Mouse (Mus musculus): ENCODE measurements around the gene Lrrc71. TPM values are rescaled to one million over a fixed set of nuclear protein-coding genes. Genes with fewer than 3 reads are reported as not detected.

The Lrrc71 gene
- polyA plus RNA-seq, 1 experiment from 2014 or later: 0.80 TPM

- H3K4me2 ChIP-seq (ENCODE audit: low read length): peak overlapping the region; percentile 53
- H3K27ac ChIP-seq (ENCODE audit: low read depth, low read length): no peak overlapping the region
- 54% methylated on average over 20 of the region's 20 CpGs for WGBS
- H3K4me3 ChIP-seq (ENCODE audit: low read length): peak overlapping the region; percentile 35
- peaks cover 3% of the 10 kb centered on the region for H3K4me1 ChIP-seq (ENCODE audit: control insufficient read depth, insufficient read depth, low read depth, low read length)
- peak overlapping the region; percentile 45 for H3K9ac ChIP-seq (ENCODE audit: low read depth, low read length)
- H3K36me3 ChIP-seq (ENCODE audit: control insufficient read depth, insufficient read depth, low read length): no peaks in the 10 kb centered on the region
- H3K9me3 ChIP-seq (ENCODE audit: control insufficient read depth, low read length): no peaks in the 10 kb centered on the region
- peak; percentile 37 for ATAC-seq
- peaks cover 5% of the 10 kb centered on the region; the same call in 1 of the 2 replicates for H3K27me3 ChIP-seq (replicated peaks; ENCODE audit: control insufficient read depth, insufficient read depth, low read length)
These were observed 8.1 kb upstream of the Lrrc71 start for GRCm38 (mm10) chr3:87756488-87756887.

GRCm38 (mm10) chr3:87755964-87756363 is 7.5 kb upstream of the Lrrc71 start:
- no peaks in the 10 kb centered on the region for H3K9me3 ChIP-seq (ENCODE audit: control insufficient read depth, low read length)
- peak; percentile 89 for ATAC-seq
- H3K4me3 ChIP-seq (ENCODE audit: low read length): peak overlapping the region; percentile 35
- H3K4me2 ChIP-seq (ENCODE audit: low read length): peak overlapping the region; percentile 53
- H3K36me3 ChIP-seq (ENCODE audit: control insufficient read depth, insufficient read depth, low read length): no peaks in the 10 kb centered on the region
- H3K4me1 ChIP-seq (ENCODE audit: control insufficient read depth, insufficient read depth, low read depth, low read length): peaks cover 3% of the 10 kb centered on the region
- H3K27ac ChIP-seq (ENCODE audit: low read depth, low read length): no peak overlapping the region
- peak overlapping the region; percentile 45 for H3K9ac ChIP-seq (ENCODE audit: low read depth, low read length)
- H3K27me3 ChIP-seq (replicated peaks; ENCODE audit: control insufficient read depth, insufficient read depth, low read length): peaks cover 5% of the 10 kb centered on the region; the same call in 1 of the 2 replicates
- WGBS: 3% methylated on average over 24 of the region's 24 CpGs

GRCm38 (mm10) chr3:87753829-87754228 is 5.4 kb upstream of the Lrrc71 start:
- Histone ChIP-seq H3K27me3 (replicated peaks; ENCODE audit: control insufficient read depth, insufficient read depth, low read length) (peaks cover 5% of the 10 kb centered on the region; the same call in 1 of the 2 replicates), H3K27ac (ENCODE audit: low read depth, low read length) (no peak overlapping the region), H3K36me3 (ENCODE audit: control insufficient read depth, insufficient read depth, low read length) (no peaks in the 10 kb centered on the region), H3K9ac (ENCODE audit: low read depth, low read length) (no peak overlapping the region), H3K4me2 (ENCODE audit: low read length) (no peak overlapping the region), H3K4me3 (ENCODE audit: low read length) (no peak overlapping the region), H3K4me1 (ENCODE audit: control insufficient read depth, insufficient read depth, low read depth, low read length) (peaks cover 3% of the 10 kb centered on the region), H3K9me3 (ENCODE audit: control insufficient read depth, low read length) (no peaks in the 10 kb centered on the region)
- WGBS: 80% methylated on average over 13 of the region's 13 CpGs
- no peak for ATAC-seq

DNA sequence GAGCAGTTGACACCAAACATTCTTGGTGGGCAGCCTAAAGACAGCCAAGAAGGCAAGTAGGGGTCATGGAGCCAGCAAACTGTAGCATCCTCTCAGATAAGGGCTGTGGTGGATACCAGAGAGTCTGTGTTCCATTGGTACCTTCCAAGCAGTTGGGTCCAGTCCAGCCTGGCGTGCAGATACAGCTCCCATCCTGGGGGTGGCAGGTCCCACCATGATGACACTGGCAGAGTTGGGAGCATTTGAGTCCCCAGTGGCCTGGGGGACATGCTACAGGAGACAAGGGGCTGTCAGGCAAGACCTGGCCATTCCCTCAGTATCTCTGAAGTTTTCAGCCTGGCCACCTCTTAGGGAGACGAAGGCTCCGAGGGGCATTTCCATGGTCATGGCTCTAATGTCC is 4.1 kb upstream of the Lrrc71 start:
- Histone ChIP-seq H3K9me3 (ENCODE audit: control insufficient read depth, low read length) (no peaks in the 10 kb centered on the region), H3K4me3 (ENCODE audit: low read length) (no peak overlapping the region), H3K27ac (ENCODE audit: low read depth, low read length) (no peak overlapping the region), H3K9ac (ENCODE audit: low read depth, low read length) (no peak overlapping the region), H3K36me3 (ENCODE audit: control insufficient read depth, insufficient read depth, low read length) (no peaks in the 10 kb centered on the region), H3K27me3 (replicated peaks; ENCODE audit: control insufficient read depth, insufficient read depth, low read length) (peaks cover 5% of the 10 kb centered on the region; the same call in 1 of the 2 replicates), H3K4me1 (ENCODE audit: control insufficient read depth, insufficient read depth, low read depth, low read length) (peaks cover 3% of the 10 kb centered on the region), H3K4me2 (ENCODE audit: low read length) (no peak overlapping the region)
- 82% methylated on average over 3 of the region's 3 CpGs for WGBS
- ATAC-seq: no peak

DNA sequence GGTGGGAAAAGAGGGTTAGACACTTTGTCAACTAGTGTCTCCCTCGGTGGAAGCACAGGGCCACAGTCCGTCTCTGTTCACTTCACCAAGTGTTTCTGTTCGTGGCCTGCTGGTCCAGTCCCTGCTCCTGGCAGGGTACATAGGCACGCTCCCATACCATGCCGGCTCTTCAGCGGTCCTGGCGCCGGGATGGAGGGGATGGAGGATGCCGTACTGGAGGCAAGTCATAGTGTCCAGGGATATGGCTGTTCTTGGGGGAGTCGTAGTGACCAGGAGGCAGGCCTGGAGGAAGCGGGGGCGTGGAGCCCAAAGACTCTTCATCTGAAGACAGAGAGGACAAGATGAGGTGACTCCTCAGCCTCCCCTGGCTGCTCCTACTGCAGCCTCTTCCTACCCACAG is 1.6 kb upstream of the Lrrc71 start:
- 88% methylated on average over 12 of the region's 12 CpGs for WGBS
- H3K4me1 ChIP-seq (ENCODE audit: control insufficient read depth, insufficient read depth, low read depth, low read length): peaks cover 2% of the 10 kb centered on the region
- no peak overlapping the region for H3K4me3 ChIP-seq (ENCODE audit: low read length)
- no peak for ATAC-seq
- H3K9me3 ChIP-seq (ENCODE audit: control insufficient read depth, low read length): no peaks in the 10 kb centered on the region
- no peak overlapping the region for H3K4me2 ChIP-seq (ENCODE audit: low read length)
- H3K27ac ChIP-seq (ENCODE audit: low read depth, low read length): no peak overlapping the region
- no peaks in the 10 kb centered on the region for H3K36me3 ChIP-seq (ENCODE audit: control insufficient read depth, insufficient read depth, low read length)
- 0 out of 2 replicates have a peak, but pooled peaks cover under 1% of the 10 kb centered on the region for H3K27me3 ChIP-seq (replicated peaks; ENCODE audit: control insufficient read depth, insufficient read depth, low read length)
- H3K9ac ChIP-seq (ENCODE audit: low read depth, low read length): no peak overlapping the region

DNA sequence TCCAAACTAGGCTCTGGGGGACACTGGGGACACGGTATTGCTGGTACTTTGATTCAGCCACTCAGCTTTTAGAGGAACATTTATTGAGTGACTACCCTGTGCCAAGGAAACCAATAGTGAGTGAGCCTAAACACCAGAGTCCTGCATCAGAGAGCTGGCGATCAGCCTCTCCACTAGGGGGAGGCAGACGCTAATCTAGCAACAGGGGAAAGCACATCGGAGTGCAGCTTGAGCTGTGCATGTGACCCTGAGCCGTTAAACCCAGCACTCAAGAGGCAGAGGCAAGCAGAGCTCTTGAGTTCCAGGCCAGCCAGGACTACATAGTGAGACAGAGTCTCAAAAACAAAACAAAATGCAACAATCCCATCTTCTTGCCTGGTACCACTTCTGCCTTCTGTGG is 611 bp upstream of the Lrrc71 start:
- no peaks in the 10 kb centered on the region for H3K9me3 ChIP-seq (ENCODE audit: control insufficient read depth, low read length)

DNA sequence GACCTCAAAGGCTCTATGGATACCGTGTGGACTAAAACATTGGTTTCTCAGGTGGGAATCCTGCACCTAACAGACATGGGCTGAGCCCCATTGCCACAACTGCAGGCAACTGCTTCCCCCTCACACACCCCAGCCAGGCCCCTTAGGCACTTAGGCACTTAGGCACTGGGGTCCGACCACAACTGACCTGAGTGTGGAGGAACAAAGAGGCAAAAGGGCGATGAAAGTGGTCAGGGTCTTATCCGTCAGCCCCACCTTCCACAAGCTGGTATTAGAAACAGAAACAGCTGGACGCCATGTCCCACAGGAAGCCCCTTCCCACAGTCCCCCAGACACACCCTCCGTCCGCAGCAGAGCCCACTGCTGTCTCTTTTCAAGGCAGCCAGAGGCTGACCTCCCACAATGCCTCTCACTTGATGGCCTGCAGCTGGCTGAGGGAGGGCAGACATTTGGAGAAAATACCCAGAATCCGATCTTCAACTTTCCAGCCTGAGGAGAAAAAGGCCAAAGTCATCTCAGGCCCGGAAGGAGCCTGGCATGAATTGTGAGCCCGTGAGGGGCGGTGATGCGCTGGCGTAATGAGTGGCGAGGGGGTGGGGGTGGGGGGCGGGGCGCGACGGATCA is 3.3 kb downstream of the Lrrc71 start:
- Histone ChIP-seq H3K27ac (ENCODE audit: low read depth, low read length) (no peak overlapping the region), H3K36me3 (ENCODE audit: control insufficient read depth, insufficient read depth, low read length) (no peaks in the 10 kb centered on the region), H3K9ac (ENCODE audit: low read depth, low read length) (peak overlapping the region; percentile 30), H3K4me3 (ENCODE audit: low read length) (no peak overlapping the region), H3K9me3 (ENCODE audit: control insufficient read depth, low read length) (no peaks in the 10 kb centered on the region), H3K27me3 (replicated peaks; ENCODE audit: control insufficient read depth, insufficient read depth, low read length) (no peaks in the 10 kb centered on the region), H3K4me2 (ENCODE audit: low read length) (peak overlapping the region; percentile 42), H3K4me1 (ENCODE audit: control insufficient read depth, insufficient read depth, low read depth, low read length) (peaks cover 2% of the 10 kb centered on the region)
- no peak for ATAC-seq
- WGBS: 36% methylated on average over 18 of the region's 18 CpGs

More for the DNA sequence above, 611 bp upstream of the Lrrc71 start:
- Histone ChIP-seq H3K4me1 (ENCODE audit: control insufficient read depth, insufficient read depth, low read depth, low read length) (peaks cover 2% of the 10 kb centered on the region), H3K27ac (ENCODE audit: low read depth, low read length) (no peak overlapping the region), H3K36me3 (ENCODE audit: control insufficient read depth, insufficient read depth, low read length) (no peaks in the 10 kb centered on the region), H3K4me3 (ENCODE audit: low read length) (no peak overlapping the region), H3K4me2 (ENCODE audit: low read length) (no peak overlapping the region), H3K9ac (ENCODE audit: low read depth, low read length) (no peak overlapping the region), H3K27me3 (replicated peaks; ENCODE audit: control insufficient read depth, insufficient read depth, low read length) (no peaks in the 10 kb centered on the region)
- WGBS: 15% methylated on average over 5 of the region's 5 CpGs
- no peak for ATAC-seq

GRCm38 (mm10) chr3:87743927-87744326 is 4.5 kb downstream of the Lrrc71 start:
- H3K4me3 ChIP-seq (ENCODE audit: low read length): no peak overlapping the region
- no peak overlapping the region for H3K27ac ChIP-seq (ENCODE audit: low read depth, low read length)
- no peak overlapping the region for H3K9ac ChIP-seq (ENCODE audit: low read depth, low read length)
- H3K27me3 ChIP-seq (replicated peaks; ENCODE audit: control insufficient read depth, insufficient read depth, low read length): no peaks in the 10 kb centered on the region
- WGBS: 85% methylated on average over 4 of the region's 4 CpGs
- H3K36me3 ChIP-seq (ENCODE audit: control insufficient read depth, insufficient read depth, low read length): no peaks in the 10 kb centered on the region
- no peaks in the 10 kb centered on the region for H3K9me3 ChIP-seq (ENCODE audit: control insufficient read depth, low read length)
- H3K4me2 ChIP-seq (ENCODE audit: low read length): no peak overlapping the region
- ATAC-seq: no peak
- peaks cover 2% of the 10 kb centered on the region for H3K4me1 ChIP-seq (ENCODE audit: control insufficient read depth, insufficient read depth, low read depth, low read length)

DNA sequence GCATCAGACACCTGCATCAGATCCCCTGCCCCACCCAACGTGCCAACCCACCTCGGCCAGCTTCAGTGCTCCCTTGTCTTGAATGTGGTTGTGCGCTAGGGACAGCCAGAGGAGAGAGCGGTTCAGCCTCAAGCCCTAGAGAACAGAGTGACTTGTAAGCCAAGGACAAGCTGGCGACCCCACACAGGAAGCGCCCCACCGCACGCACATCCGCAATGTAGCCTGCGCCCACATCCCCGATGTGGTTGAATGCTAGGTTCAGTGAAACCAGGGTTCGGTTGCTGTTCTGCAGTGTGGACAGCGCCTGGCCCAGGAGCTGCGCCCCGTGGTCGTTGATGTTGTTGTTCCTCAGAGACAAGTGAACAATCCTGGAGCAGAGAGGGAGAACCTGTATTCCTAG is 5.7 kb downstream of the Lrrc71 start:
- Histone ChIP-seq H3K27ac (ENCODE audit: low read depth, low read length) (no peak overlapping the region), H3K4me1 (ENCODE audit: control insufficient read depth, insufficient read depth, low read depth, low read length) (peaks cover 2% of the 10 kb centered on the region), H3K4me2 (ENCODE audit: low read length) (no peak overlapping the region), H3K9ac (ENCODE audit: low read depth, low read length) (no peak overlapping the region), H3K36me3 (ENCODE audit: control insufficient read depth, insufficient read depth, low read length) (no peaks in the 10 kb centered on the region; the same call in none of the 2 replicates), H3K4me3 (ENCODE audit: low read length) (no peak overlapping the region), H3K9me3 (ENCODE audit: control insufficient read depth, low read length) (no peaks in the 10 kb centered on the region), H3K27me3 (replicated peaks; ENCODE audit: control insufficient read depth, insufficient read depth, low read length) (no peaks in the 10 kb centered on the region)
- WGBS: 88% methylated on average over 16 of the region's 16 CpGs
- no peak for ATAC-seq

Data from hindbrain, embryonic 16.5 days (tissue).